Mouse (Mus musculus) lung, adult 2 months (tissue): ENCODE data around the gene Dok4.

ENCODE experiments used
- CTCF ChIP-seq: fragments of 200-500 bp; IDR thresholded peaks from 2 replicates; pipeline ENCODE4 v1.5.1; 2011; ENCODE audit warnings: mild to moderate bottlenecking, low read length, control low read depth; ENCODE audit not compliant: insufficient read depth
- POLR2A ChIP-seq: fragments of 200-500 bp; IDR thresholded peaks from 2 replicates; pipeline ENCODE4 v1.6.1; 2011; ENCODE audit warnings: low read depth, mild to moderate bottlenecking, control low read depth, low read length, borderline replicate concordance; ENCODE audit errors: extremely low read depth

DNA sequence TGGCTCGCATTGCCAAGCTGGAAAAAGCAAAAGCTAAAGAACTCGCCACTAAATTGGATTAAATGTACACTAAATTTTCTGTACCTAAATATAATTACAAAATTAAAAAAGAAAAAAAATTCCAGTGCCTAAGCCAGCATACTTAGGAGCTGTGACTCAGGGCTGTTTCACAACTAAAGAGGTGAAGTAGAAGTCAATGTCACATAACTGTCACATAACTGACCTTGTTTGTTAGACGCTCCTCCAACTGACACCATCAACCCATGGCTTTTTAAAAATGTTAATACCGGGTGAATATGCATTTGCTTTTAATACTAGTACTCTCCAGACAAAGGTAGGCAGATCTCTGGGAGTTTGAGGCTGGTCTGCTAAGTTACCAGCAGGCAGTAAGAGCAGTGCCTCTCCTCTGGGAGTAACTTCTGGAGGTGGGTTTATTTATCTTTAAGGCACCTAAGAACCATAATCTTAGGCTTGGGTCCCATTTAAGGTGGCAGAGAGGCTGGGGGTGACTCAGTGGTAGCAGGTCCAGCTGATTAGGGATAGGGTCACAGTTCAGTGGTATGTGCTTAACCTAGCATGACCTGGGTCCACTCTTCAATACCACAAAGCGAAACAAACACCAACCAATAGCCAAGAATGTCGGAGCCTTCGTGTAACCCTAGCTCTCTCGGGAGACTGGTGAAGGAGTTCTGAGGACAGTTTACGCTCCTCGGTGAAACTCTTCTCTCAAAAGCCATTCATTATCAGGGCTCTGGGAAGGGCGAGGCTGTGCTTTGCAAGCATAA, 39.5 kb downstream of the Dok4 start:
- TF ChIP-seq POLR2A = no peak
- no peak for TF ChIP-seq CTCF
